Mouse (Mus musculus) brain, embryonic 14.5 days (tissue): ENCODE data around the gene Gstp2. TPM values are rescaled to one million over a fixed set of nuclear protein-coding genes. Genes with fewer than 3 reads are reported as not detected.
"Not testable (repeated sequence)": the region's sequence is repeated elsewhere in the genome, so short reads cannot be mapped to it uniquely, and the experiment has no call there.

ENCODE experiments used
- DNase-seq: peaks from one replicate; pipeline ENCODE4 v3.0.0-alpha.2; 2011; ENCODE audit warnings: low read depth
- CTCF ChIP-seq: fragments of 200-500 bp; IDR thresholded peaks from 2 replicates; pipeline ENCODE4 v1.5.1; 2012; ENCODE audit warnings: inconsistent platforms, mild to moderate bottlenecking, moderate library complexity, borderline replicate concordance; ENCODE audit not compliant: insufficient read depth, insufficient read length; ENCODE audit errors: extremely low read depth
- POLR2A ChIP-seq: fragments of 200-500 bp; IDR thresholded peaks from 2 replicates; pipeline ENCODE4 v1.6.1; 2012; ENCODE audit warnings: mild to moderate bottlenecking, inconsistent platforms, borderline replicate concordance; ENCODE audit not compliant: poor library complexity, insufficient read depth, insufficient read length, severe bottlenecking; ENCODE audit errors: extremely low read depth
- polyA plus RNA-seq: library from polyadenylated mRNA; depleted of rRNA; stranded (reverse); fragments of >200 nt; gene quantifications from 2 replicates; pipeline ENCODE4 v1.2.3, GENCODE M21; 2012

Gstp2 gene
- polyA plus RNA-seq, 1 experiment = 2.9 TPM

- no peak for TF ChIP-seq CTCF
- TF ChIP-seq POLR2A = no peak
- DNase-seq = no peak
Observed at GRCm38 (mm10) chr19:4055216-4055946, 9.6 kb upstream of the Gstp2 start.

GRCm38 (mm10) chr19:4054613-4055012 is 8.8 kb upstream of the Gstp2 start:
- DNase-seq = no peak

DNA sequence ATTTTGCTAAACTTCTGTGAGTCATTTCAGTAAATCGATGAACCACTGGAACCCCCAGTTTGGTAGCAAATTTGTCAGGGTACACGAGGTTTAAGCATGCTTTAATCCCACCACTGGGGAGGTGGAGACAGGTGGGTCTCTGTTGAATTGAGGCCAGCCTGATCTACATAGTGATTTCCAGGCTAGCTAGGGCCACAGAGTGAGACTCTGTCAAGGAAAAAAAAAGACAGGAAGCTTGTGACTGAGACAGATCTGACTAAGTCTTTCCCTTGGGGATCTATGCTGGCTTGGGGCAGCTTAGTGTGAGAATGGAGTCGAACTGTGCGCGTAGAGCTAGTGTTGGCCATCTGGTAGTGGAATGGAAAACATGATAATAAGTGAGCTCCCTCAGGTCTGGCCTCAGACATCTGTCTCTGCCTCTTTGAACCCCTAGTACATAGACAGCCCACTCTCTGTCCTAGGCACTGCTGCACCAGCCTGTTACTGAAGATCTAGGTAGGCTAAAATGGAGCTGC is 6.8 kb upstream of the Gstp2 start:
- TF ChIP-seq CTCF = no peak
- TF ChIP-seq POLR2A = no peak
- DNase-seq = no peak

More at GRCm38 (mm10) chr19:4054613-4055012, 8.8 kb upstream of the Gstp2 start:
- TF ChIP-seq CTCF = no peak
- TF ChIP-seq POLR2A = no peak

GRCm38 (mm10) chr19:4051741-4052515 is 6.1 kb upstream of the Gstp2 start:
- peak; percentile 62 for DNase-seq
- no peak for TF ChIP-seq POLR2A
- TF ChIP-seq CTCF = peak; percentile 84

DNA sequence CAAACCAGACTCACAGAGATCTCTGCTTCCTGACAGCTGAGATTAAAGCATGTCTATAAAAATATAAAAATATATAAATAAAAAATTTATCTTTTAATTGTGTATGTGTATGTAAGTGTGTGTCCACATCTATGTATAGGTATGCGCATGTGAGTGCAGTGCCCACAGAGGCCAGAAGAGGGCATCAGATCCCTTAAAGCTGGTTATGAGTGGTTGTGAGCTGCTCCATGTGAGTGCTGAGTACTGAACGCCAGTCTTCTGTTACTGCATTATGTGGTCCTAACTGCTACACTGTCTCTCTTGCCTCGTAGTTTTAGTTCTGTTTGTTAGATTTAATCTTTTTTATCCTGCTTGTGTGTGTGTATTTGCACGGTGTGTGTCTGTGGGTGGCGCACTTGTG is 5.2 kb upstream of the Gstp2 start:
- no peak for TF ChIP-seq POLR2A
- no peak for TF ChIP-seq CTCF
- DNase-seq = no peak

DNA sequence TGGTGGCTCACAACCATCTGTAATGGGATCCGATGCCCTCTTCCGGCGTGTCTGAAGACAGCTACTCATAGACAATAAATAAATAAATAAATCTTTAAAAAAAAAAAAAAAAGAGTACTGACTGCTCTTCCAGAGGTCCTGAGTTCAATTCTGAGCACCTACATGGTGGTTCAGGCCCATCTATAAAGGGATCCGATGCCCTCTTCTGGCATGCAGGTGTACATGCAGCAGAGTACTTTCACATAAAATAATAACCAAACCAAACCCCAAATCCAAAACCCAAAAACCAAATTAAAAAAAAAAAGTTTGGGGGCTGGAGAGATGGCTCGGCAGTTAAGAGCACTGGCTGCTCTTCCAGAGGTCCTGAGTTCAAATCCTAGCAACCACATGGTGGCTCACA is 3.2 kb upstream of the Gstp2 start:
- DNase-seq = not testable (repeated sequence)

DNA sequence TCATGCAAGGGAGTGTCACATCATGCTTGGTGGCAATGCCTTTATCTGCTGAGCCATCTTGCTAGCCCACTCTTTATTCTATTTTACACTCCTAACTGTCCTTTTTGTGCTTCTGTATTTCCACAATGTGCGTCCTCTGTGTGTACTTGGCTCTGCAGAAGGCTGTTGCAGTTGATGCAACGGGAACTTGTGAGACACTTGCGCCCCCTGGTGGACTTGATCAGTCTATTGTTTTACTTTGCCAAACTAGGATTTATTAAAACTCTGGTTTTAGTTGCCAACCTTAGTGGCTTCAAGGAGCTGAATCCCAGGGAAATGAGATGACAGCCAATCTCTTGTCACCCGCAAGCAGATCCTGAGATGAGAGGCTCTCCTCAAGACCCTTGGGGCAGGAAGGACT is 2.0 kb upstream of the Gstp2 start:
- peak; percentile 76; the same call in 1 of the 2 replicates for TF ChIP-seq CTCF
- TF ChIP-seq POLR2A = no peak
- DNase-seq = peak; percentile 90

GRCm38 (mm10) chr19:4046866-4047254 is 1.0 kb upstream of the Gstp2 start:
- no peak for TF ChIP-seq POLR2A
- no peak for TF ChIP-seq CTCF
- no peak for DNase-seq

- not testable (repeated sequence) for DNase-seq
Observed at GRCm38 (mm10) chr19:4044109-4044508, 1.7 kb downstream of the Gstp2 start.

DNA sequence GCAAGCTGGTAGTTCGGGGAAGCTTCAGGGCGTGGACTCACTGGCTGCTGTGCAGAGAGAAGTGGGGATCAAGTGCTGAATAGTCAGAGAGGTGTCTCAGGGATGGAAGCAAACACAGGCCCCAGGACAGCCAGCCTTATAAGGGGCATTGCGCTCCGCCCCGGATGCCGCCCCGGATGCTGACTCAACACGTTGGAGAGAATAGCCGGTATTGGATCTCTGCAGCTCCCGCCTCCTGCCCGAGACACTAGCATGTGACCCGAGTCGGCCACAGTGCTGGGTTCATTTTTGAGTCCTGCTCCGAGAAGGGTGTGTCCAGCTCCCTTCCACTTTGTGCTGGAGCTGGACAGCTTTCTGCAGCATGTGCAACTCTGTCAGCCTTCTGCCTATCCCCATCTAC is 3.7 kb downstream of the Gstp2 start:
- DNase-seq = no peak
- no peak for TF ChIP-seq CTCF
- TF ChIP-seq POLR2A = no peak

- DNase-seq = not testable (repeated sequence)
Observed at GRCm38 (mm10) chr19:4041500-4041899, 4.3 kb downstream of the Gstp2 start.

- not testable (repeated sequence) for DNase-seq
Observed at GRCm38 (mm10) chr19:4040941-4041340, 4.9 kb downstream of the Gstp2 start.
